Mouse (Mus musculus): ENCODE measurements around the gene Mrps21. TPM values are rescaled to one million over a fixed set of nuclear protein-coding genes. Genes with fewer than 3 reads are reported as not detected.

Gene Mrps21
- polyA plus RNA-seq, 1 experiment: 274 TPM

DNA sequence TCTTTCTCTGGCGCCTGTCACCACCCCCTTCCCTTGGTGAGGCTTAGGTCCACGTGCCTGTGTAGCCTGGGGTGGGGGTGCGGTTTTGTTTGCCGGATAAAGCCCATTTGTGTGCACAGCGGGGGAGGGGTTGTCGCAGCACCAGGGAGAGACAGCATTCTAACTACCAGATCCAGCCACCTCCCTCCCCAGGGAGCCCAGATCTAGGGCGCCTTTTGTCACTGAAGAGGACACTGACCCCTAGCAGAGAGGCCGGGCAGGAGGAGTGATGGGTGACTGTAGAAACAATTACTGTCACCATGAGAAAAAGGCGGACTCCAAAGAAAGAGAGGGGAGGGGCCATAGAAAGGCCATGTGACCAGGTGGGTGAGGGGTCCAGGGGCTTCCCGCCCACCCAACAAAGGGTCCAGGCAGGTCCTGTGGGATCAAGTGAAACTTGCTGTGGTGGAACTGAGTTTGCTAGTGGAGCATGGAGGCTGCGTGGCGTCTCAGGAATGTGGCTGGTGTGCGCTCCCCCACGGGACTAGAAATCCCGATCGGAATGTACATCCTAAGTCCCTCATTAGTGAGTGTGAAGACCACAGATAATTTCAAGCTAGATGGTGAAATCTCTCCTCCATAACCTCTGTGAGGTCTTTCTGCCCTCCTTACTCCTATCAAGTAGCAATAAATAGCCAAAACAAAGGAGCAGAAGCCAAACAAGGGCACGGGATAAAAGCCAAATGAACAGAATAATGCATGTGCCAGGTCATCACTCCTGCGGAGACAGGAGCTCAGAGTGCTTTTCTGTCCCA, 34.0 kb upstream of the Mrps21 start:
- peaks cover 15% of the 10 kb centered on the region for H3K4me1 ChIP-seq (ENCODE audit: control insufficient read depth, insufficient read depth, low read length)
- H3K27ac ChIP-seq (ENCODE audit: insufficient read depth, low read depth, low read length): no peak overlapping the region
- no peaks in the 10 kb centered on the region for H3K27me3 ChIP-seq (replicated peaks; ENCODE audit: control insufficient read depth, insufficient read depth, low read length)
- 4% methylated on average over 18 of the region's 18 CpGs for WGBS
- H3K36me3 ChIP-seq (ENCODE audit: control insufficient read depth, insufficient read depth, low read length): no peaks in the 10 kb centered on the region
- peak; percentile 51 for DNase-seq
- peak overlapping the region; percentile 11; the same call in 1 of the 2 replicates for H3K4me3 ChIP-seq (ENCODE audit: insufficient read depth, low read depth, low read length)
- TF ChIP-seq POLR2A (IDR thresholded peaks at IDR 0.05; ENCODE audit: low read depth, low read length): no peak
- no peak for TF ChIP-seq CTCF (conservative IDR thresholded peaks at IDR 0.05; ENCODE audit: insufficient read depth, insufficient read length, low read depth, low read length)

DNA sequence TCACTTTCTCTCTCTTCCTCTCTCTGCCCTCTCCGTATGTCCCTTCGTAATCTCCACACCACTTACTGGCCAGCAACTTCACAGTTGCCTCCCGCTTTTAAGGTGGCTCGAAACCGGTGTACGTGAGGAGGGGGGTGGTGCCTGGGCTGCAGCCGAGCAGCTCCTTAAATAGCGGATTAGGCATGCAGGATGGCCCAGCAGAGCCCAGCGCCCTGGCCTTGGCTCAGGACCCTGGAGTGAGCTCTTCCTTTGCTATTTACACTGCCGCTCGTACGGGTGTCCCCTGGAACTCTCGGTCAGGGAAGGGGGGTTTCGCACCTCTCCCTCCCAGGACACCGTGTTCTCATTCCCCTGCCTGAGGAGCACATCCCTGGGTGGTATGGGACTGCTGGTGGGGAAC, 33.2 kb upstream of the Mrps21 start, which contains the start of gene Car14:
Gene Car14, minus strand, starts transcription at position 124 of the 400 bp plus-strand sequence.
- H3K36me3 ChIP-seq (ENCODE audit: control insufficient read depth, insufficient read depth, low read length): no peaks in the 10 kb centered on the region
- peak within 1 kb of the TSS; percentile 46 for H3K4me3 ChIP-seq (ENCODE audit: insufficient read depth, low read depth, low read length)
- DNase-seq: peak; percentile 68
- no peak for TF ChIP-seq CTCF (conservative IDR thresholded peaks at IDR 0.05; ENCODE audit: insufficient read depth, insufficient read length, low read depth, low read length)
- TF ChIP-seq POLR2A (IDR thresholded peaks at IDR 0.05; ENCODE audit: low read depth, low read length): peak; percentile 15
- no peaks in the 10 kb centered on the region for H3K27me3 ChIP-seq (replicated peaks; ENCODE audit: control insufficient read depth, insufficient read depth, low read length)
- peak within 1 kb of the TSS; percentile 97 for H3K27ac ChIP-seq (ENCODE audit: insufficient read depth, low read depth, low read length)
- 5% methylated on average over 15 of the region's 15 CpGs for WGBS
- peaks cover 20% of the 10 kb centered on the region for H3K4me1 ChIP-seq (ENCODE audit: control insufficient read depth, insufficient read depth, low read length)

DNA sequence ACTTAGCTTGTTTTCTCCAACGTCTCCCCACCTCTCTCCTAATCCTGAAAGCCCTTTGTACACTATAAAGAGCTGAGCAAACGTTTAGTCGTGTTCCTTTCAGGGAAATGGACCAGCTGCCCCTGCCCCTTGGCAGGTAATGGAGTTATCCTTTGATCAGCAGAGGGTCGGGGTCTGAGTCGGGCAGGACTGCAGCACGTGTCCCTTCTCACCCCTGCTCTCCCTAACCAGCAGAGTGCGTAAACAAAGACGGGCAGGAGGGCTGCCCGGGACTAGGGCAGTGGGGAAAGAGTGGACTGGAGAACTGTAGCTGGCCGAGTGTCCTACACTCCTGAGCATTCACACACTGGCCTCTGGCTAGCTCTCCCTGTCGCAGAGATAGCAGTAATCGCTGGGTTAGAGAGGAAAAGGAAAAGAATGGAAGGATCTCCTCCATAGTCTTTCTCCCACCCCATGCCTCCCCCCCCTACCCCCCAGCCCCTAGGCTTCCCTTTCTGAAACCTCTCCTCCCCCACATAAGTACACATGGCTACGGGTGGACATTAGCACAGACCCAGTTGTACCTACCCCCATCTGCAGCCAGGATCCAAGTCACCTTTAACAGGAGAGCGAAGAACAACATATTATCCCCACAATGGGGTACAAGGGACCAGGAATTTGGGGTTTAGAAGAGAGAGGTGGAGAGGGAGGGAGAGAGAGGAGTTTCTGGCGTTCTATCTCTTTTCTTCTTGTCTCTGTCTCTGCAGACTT, 32.6 kb upstream of the Mrps21 start:
- TF ChIP-seq POLR2A (IDR thresholded peaks at IDR 0.05; ENCODE audit: low read depth, low read length) (peak; percentile 46), CTCF (conservative IDR thresholded peaks at IDR 0.05; ENCODE audit: insufficient read depth, insufficient read length, low read depth, low read length) (no peak)
- peak overlapping the region; percentile 85 for H3K27ac ChIP-seq (ENCODE audit: insufficient read depth, low read depth, low read length)
- DNase-seq: peak; percentile 89
- H3K27me3 ChIP-seq (replicated peaks; ENCODE audit: control insufficient read depth, insufficient read depth, low read length): no peaks in the 10 kb centered on the region
- 20% methylated on average over 15 of the region's 15 CpGs for WGBS
- peak overlapping the region; percentile 46 for H3K4me3 ChIP-seq (ENCODE audit: insufficient read depth, low read depth, low read length)
- peaks cover 20% of the 10 kb centered on the region for H3K4me1 ChIP-seq (ENCODE audit: control insufficient read depth, insufficient read depth, low read length)
- H3K36me3 ChIP-seq (ENCODE audit: control insufficient read depth, insufficient read depth, low read length): no peaks in the 10 kb centered on the region

DNA sequence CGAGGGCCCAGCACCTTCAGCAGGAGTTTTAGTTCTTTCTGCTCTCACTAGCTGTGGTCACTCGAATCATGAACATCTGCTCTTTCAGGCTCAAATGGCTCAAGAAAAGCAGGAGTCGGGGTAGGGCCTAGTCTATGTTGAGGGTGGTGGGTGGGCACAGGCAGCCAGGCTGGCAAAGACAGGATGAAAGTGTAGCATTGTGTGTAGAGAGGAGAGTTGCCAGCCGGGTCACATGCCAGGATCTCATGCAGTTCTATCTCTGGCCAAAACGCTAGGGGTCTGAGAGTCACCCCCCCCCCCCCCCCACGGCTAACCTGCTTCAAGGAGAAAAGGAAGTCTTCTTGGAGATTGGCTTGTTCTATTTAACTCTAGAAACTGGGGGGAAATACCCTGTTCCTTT, 31.3 kb upstream of the Mrps21 start:
- H3K27ac ChIP-seq (ENCODE audit: insufficient read depth, low read depth, low read length): peak overlapping the region; percentile 97

DNA sequence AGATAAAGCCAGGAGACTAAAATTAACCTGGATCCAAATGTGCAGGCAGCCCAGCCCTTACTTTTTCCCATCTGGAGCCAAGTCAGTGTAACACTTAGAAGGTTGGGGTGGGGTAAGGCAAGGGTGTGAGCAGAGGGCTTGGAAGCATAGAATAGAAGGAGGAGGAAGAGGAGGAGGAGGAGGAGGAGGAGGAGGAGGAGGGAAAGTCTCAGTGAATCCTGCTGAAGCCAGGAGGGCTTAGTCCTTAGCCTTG, 31.0 kb upstream of the Mrps21 start:
- no peak for DNase-seq
- peak overlapping the region; percentile 89 for H3K27ac ChIP-seq (ENCODE audit: insufficient read depth, low read depth, low read length)
- no peaks in the 10 kb centered on the region for H3K27me3 ChIP-seq (replicated peaks; ENCODE audit: control insufficient read depth, insufficient read depth, low read length)
- H3K4me1 ChIP-seq (ENCODE audit: control insufficient read depth, insufficient read depth, low read length): peaks cover 20% of the 10 kb centered on the region
- TF ChIP-seq POLR2A (IDR thresholded peaks at IDR 0.05; ENCODE audit: low read depth, low read length) (no peak), CTCF (conservative IDR thresholded peaks at IDR 0.05; ENCODE audit: insufficient read depth, insufficient read length, low read depth, low read length) (no peak)
- H3K36me3 ChIP-seq (ENCODE audit: control insufficient read depth, insufficient read depth, low read length): no peaks in the 10 kb centered on the region
- peak overlapping the region; percentile 31 for H3K4me3 ChIP-seq (ENCODE audit: insufficient read depth, low read depth, low read length)

More for the DNA sequence above, 31.3 kb upstream of the Mrps21 start:
- Histone ChIP-seq H3K4me3 (ENCODE audit: insufficient read depth, low read depth, low read length) (peak overlapping the region; percentile 31; the same call in 1 of the 2 replicates), H3K4me1 (ENCODE audit: control insufficient read depth, insufficient read depth, low read length) (peaks cover 20% of the 10 kb centered on the region), H3K27me3 (replicated peaks; ENCODE audit: control insufficient read depth, insufficient read depth, low read length) (no peaks in the 10 kb centered on the region), H3K36me3 (ENCODE audit: control insufficient read depth, insufficient read depth, low read length) (no peaks in the 10 kb centered on the region)
- WGBS: 32% methylated on average over 6 of the region's 6 CpGs
- DNase-seq: peak; percentile 48
- TF ChIP-seq POLR2A (IDR thresholded peaks at IDR 0.05; ENCODE audit: low read depth, low read length): no peak
- no peak for TF ChIP-seq CTCF (conservative IDR thresholded peaks at IDR 0.05; ENCODE audit: insufficient read depth, insufficient read length, low read depth, low read length)

DNA sequence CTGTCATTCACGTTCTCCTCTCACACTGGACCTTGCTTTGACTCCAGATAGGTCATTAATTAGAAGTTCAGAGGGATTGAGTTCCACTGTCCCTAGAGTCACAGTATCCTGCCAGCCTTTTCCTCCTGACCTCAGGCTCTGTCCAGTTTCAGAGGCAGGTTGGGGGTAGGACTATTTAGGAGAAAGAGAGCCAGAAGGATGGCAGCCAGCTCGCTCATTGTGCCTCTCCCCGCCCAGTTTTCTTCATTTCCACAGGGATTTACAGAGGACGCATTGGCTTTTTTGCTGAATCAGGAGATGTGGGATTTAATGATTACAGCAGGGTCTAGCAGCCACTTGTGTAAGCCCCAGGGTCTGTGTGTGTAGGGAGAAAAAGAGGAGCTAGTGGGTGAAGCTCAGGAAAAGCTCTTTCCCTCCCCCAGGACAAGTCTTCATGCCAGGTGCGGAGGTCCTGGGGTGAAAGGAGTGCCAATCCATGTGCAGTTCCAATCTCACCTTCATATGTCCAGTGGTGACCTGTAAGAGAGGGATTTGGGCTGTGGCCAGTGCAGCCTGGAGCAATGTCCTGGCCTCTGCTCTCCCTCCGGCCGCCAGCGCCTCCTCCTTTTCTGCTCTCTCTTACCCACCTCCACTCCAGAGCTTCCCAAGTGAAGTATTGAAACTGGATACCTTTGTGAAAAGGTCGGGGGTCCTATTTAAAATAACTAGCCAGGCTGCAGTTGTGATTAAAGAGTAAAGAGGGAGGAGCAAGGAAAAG, 30.5 kb upstream of the Mrps21 start:
- H3K4me1 ChIP-seq (ENCODE audit: control insufficient read depth, insufficient read depth, low read length): peaks cover 17% of the 10 kb centered on the region
- H3K27ac ChIP-seq (ENCODE audit: insufficient read depth, low read depth, low read length): peak overlapping the region; percentile 89
- H3K36me3 ChIP-seq (ENCODE audit: control insufficient read depth, insufficient read depth, low read length): no peaks in the 10 kb centered on the region
- TF ChIP-seq POLR2A (IDR thresholded peaks at IDR 0.05; ENCODE audit: low read depth, low read length) (no peak), CTCF (conservative IDR thresholded peaks at IDR 0.05; ENCODE audit: insufficient read depth, insufficient read length, low read depth, low read length) (no peak)
- WGBS: 42% methylated on average over 9 of the region's 9 CpGs
- H3K4me3 ChIP-seq (ENCODE audit: insufficient read depth, low read depth, low read length): peak overlapping the region; percentile 31; the same call in 1 of the 2 replicates
- DNase-seq: peak; percentile 89
- no peaks in the 10 kb centered on the region for H3K27me3 ChIP-seq (replicated peaks; ENCODE audit: control insufficient read depth, insufficient read depth, low read length)
